Mouse (Mus musculus) lung, postnatal 4 days (tissue): ENCODE measurements around the gene Olfr1472.
"Not testable (repeated sequence)": the region's sequence is repeated elsewhere in the genome, so short reads cannot be mapped to it uniquely, and the experiment has no call there.

Source experiments
- DNase-seq, 2 experiments: peaks; one replicate each; pipeline ENCODE4 v3.0.0; 2021

Gene Olfr1472

DNA sequence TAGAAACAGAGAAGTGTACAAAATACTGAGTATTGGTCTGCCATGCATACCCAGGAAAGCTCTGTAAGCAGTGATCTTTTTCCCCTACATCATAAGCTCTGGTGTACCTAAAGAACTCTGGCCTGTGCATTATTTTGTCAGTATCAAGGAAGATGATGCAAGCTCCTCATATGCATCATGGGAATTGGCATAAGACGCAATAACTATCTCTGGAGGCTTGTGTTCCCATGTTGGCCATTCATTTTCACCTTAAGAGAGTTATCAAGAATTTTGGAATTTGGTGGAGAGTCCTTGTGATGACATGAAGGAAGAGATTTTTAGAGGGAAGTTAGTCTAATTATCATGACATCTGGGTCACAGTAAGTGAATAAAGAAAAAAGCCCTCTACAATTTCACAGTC is at the start of gene Olfr1472:
TSS of gene Olfr1472 (minus strand) at position 101 of the 400 bp plus-strand sequence.
- DNase-seq: no peak

DNA sequence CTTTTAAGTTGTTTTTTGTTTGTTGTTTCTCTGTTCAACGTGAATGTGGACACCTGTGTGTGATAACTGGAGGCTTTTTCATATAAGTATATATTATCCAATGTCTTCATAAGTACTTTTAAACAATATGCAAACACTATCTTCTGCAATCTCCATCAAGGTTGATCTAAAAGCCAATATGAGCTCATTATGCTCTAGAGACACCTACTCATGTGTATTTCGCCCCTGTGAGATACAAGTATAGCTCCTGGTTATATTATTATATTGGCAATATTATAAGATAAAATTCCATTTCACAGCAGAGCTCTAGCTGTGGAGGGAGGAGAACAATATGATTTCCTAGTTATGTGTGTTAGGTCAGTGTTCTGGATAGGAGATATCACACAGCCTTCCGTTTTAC is 44.4 kb upstream of the Olfr1472 start, which contains the start of gene Olfr1477:
TSS of gene Olfr1477 (plus strand) at position 301 of the 400 bp plus-strand sequence.
- no peak for DNase-seq

DNA sequence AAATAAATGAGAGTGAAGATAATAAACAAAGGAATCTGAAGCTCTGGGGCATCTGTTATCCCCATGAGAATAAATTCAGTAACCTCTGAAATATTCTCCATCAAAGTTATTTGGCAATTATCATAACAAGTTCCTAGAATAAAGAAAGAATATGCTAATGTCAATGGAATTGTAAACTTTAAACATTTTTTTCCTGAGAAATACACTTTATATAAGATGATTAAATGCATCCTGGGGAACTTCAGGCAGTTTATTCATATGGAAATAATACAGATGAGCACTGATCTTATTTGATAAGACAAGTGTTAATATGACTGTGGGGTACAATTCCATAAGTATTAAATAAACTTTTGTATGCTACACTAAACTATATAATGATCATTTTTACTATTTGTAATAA is 24.2 kb upstream of the Olfr1472 start, which contains the start of gene Olfr1475:
TSS of gene Olfr1475 (minus strand) at position 101 of the 400 bp plus-strand sequence.
- no peak for DNase-seq

DNA sequence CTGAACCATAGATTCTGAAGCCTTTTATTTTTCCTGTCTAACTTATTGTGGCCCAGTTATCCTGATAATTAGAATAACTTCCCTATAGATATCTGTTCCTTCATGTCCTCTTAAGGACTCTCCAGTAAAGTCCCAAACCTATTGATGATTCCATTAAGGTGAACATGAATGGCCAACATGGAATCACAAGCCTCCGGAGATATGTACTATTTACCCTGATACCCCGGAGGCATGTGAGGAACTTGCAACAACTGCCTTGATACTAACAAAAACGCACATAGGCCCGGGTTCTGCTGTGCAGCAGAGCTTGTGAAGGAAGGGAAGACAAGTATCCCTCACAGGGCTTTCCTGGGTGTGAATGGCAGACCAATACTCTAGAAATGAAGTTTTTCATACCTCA is 13.4 kb upstream of the Olfr1472 start, which contains the start of gene Olfr1474:
TSS of gene Olfr1474 (plus strand) at position 301 of the 400 bp plus-strand sequence.
- not testable (repeated sequence) for DNase-seq

DNA sequence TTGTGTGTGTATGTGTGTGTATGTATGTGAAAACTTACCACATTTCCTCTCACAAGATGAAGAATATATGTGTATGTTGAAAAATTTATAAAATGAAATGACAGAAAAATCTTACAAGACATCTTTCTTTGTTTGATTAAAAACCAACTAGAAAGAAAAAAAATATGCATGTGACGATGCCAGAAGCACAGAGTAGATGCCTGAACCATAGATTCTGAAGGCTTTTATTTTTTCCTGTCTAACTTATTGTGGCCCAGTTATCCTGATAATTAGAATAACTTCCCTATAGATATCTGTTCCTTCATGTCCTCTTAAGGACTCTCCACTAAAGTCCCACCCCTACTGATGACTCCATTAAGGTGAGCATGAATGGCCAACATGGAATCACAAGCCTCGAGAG is 12.8 kb downstream of the Olfr1472 start, which contains the start of gene Olfr1471:
TSS of gene Olfr1471 (plus strand) at position 301 of the 400 bp plus-strand sequence.
- DNase-seq: not testable (repeated sequence)

DNA sequence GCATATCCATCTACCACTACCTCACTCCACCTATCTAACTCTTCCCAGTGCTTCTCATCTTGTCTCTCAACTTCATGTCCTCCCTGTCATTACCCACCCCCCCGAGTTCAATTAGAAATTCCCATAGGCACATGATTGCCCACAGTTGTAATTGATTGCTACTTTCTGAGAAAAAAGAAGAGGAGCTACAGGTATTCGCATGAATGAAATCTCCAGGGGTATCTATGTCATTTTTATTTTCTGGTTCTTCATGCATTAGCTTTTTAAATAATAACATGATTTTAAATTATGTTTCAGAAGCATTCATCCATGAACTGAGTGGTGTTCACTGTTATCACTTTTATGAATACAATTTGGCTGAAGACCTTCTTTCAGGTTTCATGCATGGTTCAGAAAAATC is 48.3 kb downstream of the Olfr1472 start, which contains the start of gene Olfr1469:
TSS of gene Olfr1469 (plus strand) at position 301 of the 400 bp plus-strand sequence.
- DNase-seq: no peak
